Mouse (Mus musculus): ENCODE measurements at regions not wholly inside any gene's neighbourhood (a gene's known extent, or its start where the extent isn't known, plus 50 kb on each side); places are given as distances from the start of the nearest gene placed in this dataset.
"Not testable (repeated sequence)": the region's sequence is repeated elsewhere in the genome, so short reads cannot be mapped to it uniquely, and the experiment has no call there.

DNA sequence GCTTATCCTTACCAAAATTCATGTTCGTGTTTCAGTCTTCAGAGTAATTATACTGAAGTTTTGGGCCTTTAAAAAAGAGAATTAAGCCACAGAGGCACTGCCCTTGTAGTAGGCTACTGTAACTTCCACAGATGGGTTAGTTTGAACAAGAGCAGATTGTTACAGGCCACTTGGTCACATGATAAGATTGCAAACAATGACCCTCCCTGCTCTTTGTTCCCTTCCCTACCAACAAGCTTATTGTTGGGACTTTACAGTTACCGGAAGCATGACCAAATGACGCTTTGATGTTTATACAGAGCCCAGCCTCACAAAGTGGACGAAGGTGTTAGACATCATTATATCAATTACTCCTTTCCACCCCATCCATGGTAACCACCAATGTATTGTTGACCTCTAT is 63.9 kb upstream of the Galnt18 start:
- Histone ChIP-seq H3K4me1 (ENCODE audit: control insufficient read depth, insufficient read depth, low read length) (no peaks in the 10 kb centered on the region), H3K9ac (ENCODE audit: low read depth, low read length) (no peak overlapping the region), H3K27ac (replicated peaks; ENCODE audit: insufficient read depth, low read depth, low read length) (no peak overlapping the region), H3K4me3 (ENCODE audit: insufficient read depth, low read depth, low read length) (no peak overlapping the region), H3K36me3 (ENCODE audit: control insufficient read depth, insufficient read depth, low read length) (no peaks in the 10 kb centered on the region), H3K79me2 (ENCODE audit: control insufficient read depth, insufficient read depth, low read length) (no peaks in the 10 kb centered on the region), H3K27me3 (ENCODE audit: control insufficient read depth, insufficient read depth, low read length) (no peaks in the 10 kb centered on the region)
- DNase-seq (ENCODE audit: extremely low read depth, low read depth, low spot score) = no peak
- 82% methylated on average over 4 of the region's 4 CpGs for WGBS
- no peak for TF ChIP-seq POLR2A (IDR thresholded peaks at IDR 0.05; ENCODE audit: extremely low read depth, insufficient read depth, low read length)

- no peak overlapping the region for H3K27ac ChIP-seq (replicated peaks; ENCODE audit: insufficient read depth, low read depth, low read length)
- TF ChIP-seq POLR2A (IDR thresholded peaks at IDR 0.05; ENCODE audit: extremely low read depth, insufficient read depth, low read length) = no peak
- no peak for TF ChIP-seq CTCF (IDR thresholded peaks at IDR 0.05; ENCODE audit: low read depth, low read length)
- WGBS = 92% methylated on average over 1 of the region's 1 CpGs
- no peaks in the 10 kb centered on the region for H3K36me3 ChIP-seq (ENCODE audit: control insufficient read depth, insufficient read depth, low read length)
- no peaks in the 10 kb centered on the region for H3K79me2 ChIP-seq (ENCODE audit: control insufficient read depth, insufficient read depth, low read length)
- no peak for DNase-seq (ENCODE audit: extremely low read depth, low read depth, low spot score)
- no peaks in the 10 kb centered on the region for H3K4me1 ChIP-seq (ENCODE audit: control insufficient read depth, insufficient read depth, low read length)
- H3K9ac ChIP-seq (ENCODE audit: low read depth, low read length) = no peak overlapping the region
- no peaks in the 10 kb centered on the region for H3K27me3 ChIP-seq (ENCODE audit: control insufficient read depth, insufficient read depth, low read length)
- H3K4me3 ChIP-seq (ENCODE audit: insufficient read depth, low read depth, low read length) = no peak overlapping the region
Measured at GRCm38 (mm10) chr7:111840826-111841225, 61.0 kb upstream of the Galnt18 start.

DNA sequence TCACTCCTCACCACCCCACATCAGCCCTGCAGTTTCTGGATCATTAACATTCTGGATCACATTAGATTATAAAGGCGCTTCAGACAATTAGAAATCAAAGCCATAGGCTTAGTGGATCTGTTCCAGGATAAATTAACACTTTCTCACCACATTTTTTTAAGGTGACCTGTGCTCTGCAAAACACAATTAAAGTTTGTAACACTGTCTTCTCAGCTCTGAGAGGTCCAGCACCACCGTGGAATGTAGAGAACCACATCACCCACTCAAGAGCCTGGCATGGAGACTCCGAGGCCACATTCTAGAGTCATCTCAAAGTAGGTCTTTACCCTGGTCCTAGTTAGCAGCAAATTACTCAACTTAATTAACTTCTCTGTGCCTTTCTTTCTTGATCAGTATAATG is 58.4 kb upstream of the Galnt18 start:
- no peaks in the 10 kb centered on the region for H3K36me3 ChIP-seq (ENCODE audit: control insufficient read depth, insufficient read depth, low read length)
- no peak overlapping the region for H3K27ac ChIP-seq (replicated peaks; ENCODE audit: insufficient read depth, low read depth, low read length)
- H3K9ac ChIP-seq (ENCODE audit: low read depth, low read length) = no peak overlapping the region
- no peaks in the 10 kb centered on the region for H3K27me3 ChIP-seq (ENCODE audit: control insufficient read depth, insufficient read depth, low read length)
- TF ChIP-seq POLR2A (IDR thresholded peaks at IDR 0.05; ENCODE audit: extremely low read depth, insufficient read depth, low read length) (no peak), CTCF (IDR thresholded peaks at IDR 0.05; ENCODE audit: low read depth, low read length) (no peak)
- H3K4me3 ChIP-seq (ENCODE audit: insufficient read depth, low read depth, low read length) = no peak overlapping the region
- 93% methylated on average over 3 of the region's 3 CpGs for WGBS
- no peak for DNase-seq (ENCODE audit: extremely low read depth, low read depth, low spot score)
- no peaks in the 10 kb centered on the region for H3K4me1 ChIP-seq (ENCODE audit: control insufficient read depth, insufficient read depth, low read length)
- no peaks in the 10 kb centered on the region for H3K79me2 ChIP-seq (ENCODE audit: control insufficient read depth, insufficient read depth, low read length)

DNA sequence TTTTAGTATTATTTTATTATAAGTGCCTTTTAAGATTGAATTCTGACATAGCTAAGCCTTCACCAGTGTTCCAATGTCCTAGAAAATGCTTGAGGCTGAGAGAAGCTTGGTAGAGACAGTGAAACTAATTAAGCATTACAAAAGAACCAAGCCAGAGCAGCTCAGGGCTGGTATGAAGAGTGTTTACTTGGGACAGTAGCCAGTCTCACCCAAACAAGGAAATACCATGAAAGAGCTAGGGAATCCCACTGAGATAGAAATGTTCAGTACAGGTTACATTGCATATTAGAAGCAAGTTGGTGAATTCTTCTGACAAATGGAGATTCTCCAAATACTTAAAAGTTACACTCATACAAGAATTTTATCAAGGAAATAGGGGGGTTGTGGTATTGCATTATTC is 54.6 kb upstream of the Galnt18 start:
- H3K4me3 ChIP-seq (ENCODE audit: insufficient read depth, low read depth, low read length); DNase-seq (ENCODE audit: extremely low read depth, low read depth, low spot score); H3K9ac ChIP-seq (ENCODE audit: low read depth, low read length); H3K4me1 ChIP-seq (ENCODE audit: control insufficient read depth, insufficient read depth, low read length); H3K36me3 ChIP-seq (ENCODE audit: control insufficient read depth, insufficient read depth, low read length); H3K27me3 ChIP-seq (ENCODE audit: control insufficient read depth, insufficient read depth, low read length); H3K27ac ChIP-seq (replicated peaks; ENCODE audit: insufficient read depth, low read depth, low read length); H3K79me2 ChIP-seq (ENCODE audit: control insufficient read depth, insufficient read depth, low read length): not testable (repeated sequence)

- Histone ChIP-seq H3K36me3 (ENCODE audit: control insufficient read depth, insufficient read depth, low read length) (no peaks in the 10 kb centered on the region), H3K9ac (ENCODE audit: low read depth, low read length) (no peak overlapping the region), H3K79me2 (ENCODE audit: control insufficient read depth, insufficient read depth, low read length) (no peaks in the 10 kb centered on the region), H3K4me3 (ENCODE audit: insufficient read depth, low read depth, low read length) (no peak overlapping the region), H3K27ac (replicated peaks; ENCODE audit: insufficient read depth, low read depth, low read length) (no peak overlapping the region), H3K4me1 (ENCODE audit: control insufficient read depth, insufficient read depth, low read length) (no peaks in the 10 kb centered on the region), H3K27me3 (ENCODE audit: control insufficient read depth, insufficient read depth, low read length) (no peaks in the 10 kb centered on the region)
- 83% methylated on average over 1 of the region's 1 CpGs for whole genome bisulfite sequencing
- DNase-seq (ENCODE audit: extremely low read depth, low read depth, low spot score) = no peak
- TF ChIP-seq POLR2A (IDR thresholded peaks at IDR 0.05; ENCODE audit: extremely low read depth, insufficient read depth, low read length) (no peak), CTCF (IDR thresholded peaks at IDR 0.05; ENCODE audit: low read depth, low read length) (no peak)
Measured at GRCm38 (mm10) chr7:111829931-111830330, 50.2 kb upstream of the Galnt18 start.
